Mouse (Mus musculus) c-Kit-positive CD71-negative TER-119-negative erythroid progenitor cells, embryonic 14.5 days (primary cell): ENCODE results near the gene Zfr.

Experiments used
- DNase-seq: peaks from one replicate; pipeline ENCODE4 v3.0.0-alpha.2; 2013; ENCODE audit warnings: low read depth

Zfr gene

GRCm38 (mm10) chr15:12117242-12118092 is at the start of gene Zfr:
Gene Zfr (plus strand): TSS chr15:12117831.
- peak; percentile 72 for DNase-seq

- no peak for DNase-seq
These were observed 49.7 kb upstream of the Zfr start for GRCm38 (mm10) chr15:12067971-12068370.

DNA sequence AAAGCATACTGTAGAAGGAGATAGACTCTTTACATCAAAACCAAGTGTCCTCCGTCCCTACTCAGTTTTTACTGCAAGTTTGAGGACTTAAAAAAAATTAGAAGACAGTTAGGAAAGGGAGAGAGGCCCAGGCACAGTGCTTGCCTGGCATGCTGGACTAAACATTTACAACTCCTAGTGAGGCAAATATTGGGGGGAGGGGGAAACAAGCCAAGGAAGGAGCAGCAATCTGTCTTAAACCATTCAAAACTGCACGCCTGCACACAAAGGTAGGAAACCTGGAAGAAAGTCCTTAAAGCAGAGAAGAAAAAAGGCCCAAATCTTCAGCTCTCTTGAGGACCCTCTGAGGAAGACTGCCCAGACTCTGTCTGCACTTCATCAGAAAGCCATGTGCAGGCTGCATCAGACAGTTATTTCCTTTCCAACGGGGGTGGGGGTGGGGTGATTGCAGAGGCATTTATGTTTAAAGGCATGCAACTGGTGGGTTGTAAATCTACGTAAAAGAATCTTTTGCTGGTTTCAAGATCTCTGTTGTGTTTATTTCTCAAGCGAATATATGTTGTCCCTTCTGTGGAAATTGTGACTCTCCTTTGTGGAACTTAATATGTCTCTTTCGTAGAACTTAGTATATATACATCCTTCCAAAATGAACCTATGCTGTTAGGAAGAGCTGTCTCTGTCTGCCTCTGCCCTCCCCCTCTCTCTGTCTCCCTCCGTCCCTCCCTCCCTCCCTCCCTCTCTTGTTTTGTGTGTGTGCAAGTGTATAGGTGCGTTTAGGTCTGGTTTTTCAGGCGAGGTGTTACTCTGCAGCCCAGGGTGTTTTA is 49.0 kb upstream of the Zfr start:
- DNase-seq = no peak

DNA sequence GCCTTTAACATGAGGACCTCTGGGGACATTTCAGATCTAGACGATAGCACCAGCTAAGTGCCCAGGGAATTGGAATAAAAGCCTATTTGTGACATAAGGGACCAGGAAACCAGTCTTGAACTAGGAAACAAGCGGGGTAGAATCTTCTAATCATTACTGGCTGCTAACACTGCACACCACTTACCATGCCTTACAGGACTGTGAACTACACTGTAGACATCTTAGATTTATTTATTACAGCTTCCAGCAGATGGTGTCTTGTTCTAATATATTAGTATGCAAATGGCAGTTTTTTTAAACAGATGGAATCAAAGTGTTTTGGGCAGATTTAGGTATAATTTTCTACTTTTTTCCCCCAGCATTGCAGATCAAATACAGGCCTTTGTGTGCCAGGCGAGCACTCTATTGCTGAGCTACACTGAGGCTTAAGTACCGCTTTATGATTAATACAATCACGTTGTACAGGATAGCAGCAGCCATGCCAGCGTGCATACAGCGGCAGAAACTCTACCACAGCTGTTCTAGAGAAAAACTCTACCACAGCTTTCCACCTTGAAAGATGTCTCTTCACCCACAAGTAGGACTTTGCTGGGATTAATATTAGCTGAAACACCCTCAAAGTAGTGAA is 44.8 kb upstream of the Zfr start:
- DNase-seq = no peak

GRCm38 (mm10) chr15:12074426-12074825 is 43.2 kb upstream of the Zfr start:
- no peak for DNase-seq

- DNase-seq = no peak
These were observed 35.3 kb upstream of the Zfr start for GRCm38 (mm10) chr15:12082344-12082743.

GRCm38 (mm10) chr15:12084164-12084563 is 33.5 kb upstream of the Zfr start:
- DNase-seq = no peak

DNA sequence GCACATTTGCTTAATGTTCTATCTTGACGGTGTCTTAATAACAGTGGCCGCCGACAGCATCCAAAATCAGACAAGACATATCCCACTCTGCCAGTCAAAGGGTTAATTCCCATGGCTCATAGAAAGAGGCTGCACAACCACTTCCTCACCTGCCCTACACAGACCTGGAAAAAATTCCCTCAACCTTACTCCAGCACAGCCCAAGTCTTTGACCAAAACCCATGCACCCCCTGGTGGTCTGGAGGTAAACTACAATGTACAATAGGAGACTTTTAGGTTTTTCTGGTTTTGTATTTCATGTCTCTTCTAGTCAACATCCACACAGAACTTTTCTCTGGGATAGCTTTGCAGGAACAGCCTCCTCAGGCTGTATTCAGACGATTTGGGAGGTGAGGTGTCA is 32.8 kb upstream of the Zfr start:
- DNase-seq = peak; percentile 26

- no peak for DNase-seq
These were observed 30.0 kb upstream of the Zfr start for GRCm38 (mm10) chr15:12087634-12088033.

- no peak for DNase-seq
These were observed 29.5 kb upstream of the Zfr start for GRCm38 (mm10) chr15:12088091-12088490.

DNA sequence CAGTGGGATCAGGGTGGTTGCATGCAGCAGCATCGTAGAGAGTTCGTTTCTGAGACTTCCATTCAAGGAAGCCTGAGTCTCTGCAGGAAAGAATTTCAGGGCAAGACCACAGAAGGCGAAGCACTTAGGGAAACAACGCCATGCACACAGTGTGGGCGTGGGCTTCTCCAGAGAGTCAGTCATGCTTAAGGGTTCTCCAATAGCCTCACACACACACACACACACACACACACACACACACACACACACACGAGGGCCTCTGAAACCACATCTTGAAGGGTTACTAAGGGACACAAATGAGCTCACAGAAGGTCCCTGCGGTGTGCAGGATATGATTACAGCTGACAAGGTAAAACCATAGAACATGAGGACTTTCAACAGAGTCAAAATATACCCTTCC is 27.5 kb upstream of the Zfr start:
- no peak for DNase-seq

DNA sequence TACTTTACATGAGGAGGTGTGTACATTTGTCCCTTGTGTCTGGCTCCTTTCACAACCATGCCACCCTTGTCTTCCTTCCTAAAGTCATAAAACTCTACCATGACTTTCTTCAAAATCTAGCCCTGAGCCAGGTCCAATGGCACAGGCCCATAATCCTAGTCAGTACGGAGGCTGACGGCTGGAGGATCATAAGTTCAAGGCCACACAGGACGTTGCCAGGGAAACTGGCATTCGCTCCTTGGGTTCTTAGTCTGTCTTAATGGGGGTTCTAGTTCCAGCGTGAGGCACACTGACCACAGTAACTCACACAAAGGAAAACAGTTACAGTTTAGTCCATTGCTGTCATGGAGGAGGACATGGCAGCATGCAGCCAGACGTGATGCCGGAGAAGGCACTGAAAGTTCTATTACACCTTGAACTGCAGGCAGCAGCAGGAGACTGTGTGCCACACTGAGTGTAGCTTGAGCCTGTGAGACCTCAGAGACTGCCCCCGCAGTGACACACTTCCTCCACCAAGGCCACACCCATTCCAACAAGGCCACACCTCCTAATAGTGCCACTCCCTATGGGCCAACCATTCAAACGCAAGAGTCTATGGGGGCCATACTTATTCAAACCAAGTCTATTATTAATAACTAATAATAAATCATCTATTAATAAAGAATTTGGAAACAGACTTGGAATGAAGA is 26.5 kb upstream of the Zfr start:
- no peak for DNase-seq

GRCm38 (mm10) chr15:12091781-12092458 is 25.7 kb upstream of the Zfr start:
- DNase-seq = peak; percentile 38

DNA sequence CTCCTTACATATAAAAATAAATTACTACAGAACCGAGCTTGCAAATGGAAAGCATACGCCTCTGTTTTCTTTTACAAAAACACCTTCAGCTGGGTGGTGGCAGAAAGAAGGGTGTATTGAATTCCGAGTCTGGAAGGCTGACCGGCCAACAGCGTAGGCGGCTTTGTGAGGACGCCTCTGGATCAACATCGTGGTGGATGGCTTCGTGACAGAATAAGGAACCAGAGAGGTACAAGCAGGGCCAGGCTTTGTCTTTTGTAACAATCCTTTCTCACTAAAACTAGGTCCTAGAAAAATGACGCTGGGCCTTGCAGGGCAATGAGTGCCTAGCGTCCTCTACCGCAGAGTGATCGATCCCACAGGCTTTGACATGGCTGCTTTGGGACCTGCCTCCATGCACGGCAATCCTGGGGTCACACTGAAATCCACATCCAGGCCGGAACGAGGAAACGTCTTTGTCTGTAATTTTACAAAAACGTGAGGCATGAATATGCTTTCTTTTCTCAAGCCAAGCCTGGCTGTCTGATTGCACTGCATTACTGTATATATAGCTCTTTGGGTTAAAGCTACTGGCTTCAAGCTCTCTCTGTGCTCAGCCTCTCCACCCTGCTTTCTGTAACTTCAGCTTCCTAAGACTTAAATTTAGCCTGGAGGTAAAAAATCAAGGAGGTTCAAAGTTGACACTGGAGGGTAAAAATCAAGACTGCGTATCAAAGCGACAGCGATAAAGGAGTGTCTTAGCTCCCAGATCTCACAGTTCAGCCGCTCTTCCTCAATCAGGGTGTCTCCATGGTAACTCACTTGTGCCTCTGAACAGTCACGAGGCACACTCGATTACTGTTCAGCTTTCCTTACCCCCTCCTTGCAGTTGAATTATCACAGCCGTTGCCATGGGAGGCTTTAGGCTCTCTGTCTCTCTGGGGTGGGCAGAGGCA is 24.3 kb upstream of the Zfr start:
- no peak for DNase-seq

DNA sequence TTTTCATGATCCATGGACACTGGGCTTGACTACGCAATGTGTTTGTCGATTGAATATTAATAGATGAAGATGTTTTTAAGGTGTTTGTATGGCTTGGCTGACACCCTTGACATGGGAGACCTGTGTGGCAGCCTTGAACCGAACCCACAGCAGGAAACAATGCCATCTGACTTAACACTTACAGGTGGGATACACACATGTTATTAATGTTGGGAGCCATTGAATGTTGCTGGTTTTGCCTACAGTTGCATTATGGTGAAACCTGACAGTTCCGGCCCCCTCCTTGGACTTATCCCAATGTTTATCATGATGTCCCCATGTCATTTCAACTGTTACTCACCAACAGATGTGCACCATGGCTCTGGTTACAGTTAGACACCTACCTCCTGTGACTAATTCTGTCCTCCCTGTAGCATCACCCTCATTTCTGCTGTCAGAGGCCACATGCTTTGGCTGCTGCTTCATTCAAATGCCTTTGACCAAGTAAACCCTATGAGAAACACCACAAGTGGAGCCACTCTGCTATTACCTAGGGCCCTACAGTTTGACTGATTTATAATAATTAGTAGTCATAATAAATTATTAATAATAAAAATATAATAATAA is 23.6 kb upstream of the Zfr start:
- DNase-seq = no peak

GRCm38 (mm10) chr15:12096447-12096846 is 21.2 kb upstream of the Zfr start:
- no peak for DNase-seq

GRCm38 (mm10) chr15:12097344-12097743 is 20.3 kb upstream of the Zfr start:
- DNase-seq = no peak

DNA sequence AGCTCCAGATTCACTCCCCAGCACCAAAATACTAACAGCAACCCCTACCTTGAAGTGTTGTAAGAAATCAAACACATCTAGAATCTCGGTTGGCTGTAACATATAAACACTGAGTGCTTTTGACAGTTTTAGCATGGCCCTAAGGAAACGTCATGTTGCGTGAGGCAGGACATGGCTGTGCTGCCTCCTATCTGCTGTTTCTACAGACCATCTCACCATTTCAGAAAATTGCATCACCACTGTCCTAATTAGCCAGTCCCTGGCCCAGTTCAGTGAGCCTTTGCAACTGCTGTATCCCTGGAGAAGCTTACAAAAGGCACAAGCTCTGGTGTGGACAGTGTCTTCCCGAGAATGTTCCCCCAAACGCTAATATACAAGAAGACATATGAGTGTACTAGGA is 16.7 kb upstream of the Zfr start:
- DNase-seq = no peak

DNA sequence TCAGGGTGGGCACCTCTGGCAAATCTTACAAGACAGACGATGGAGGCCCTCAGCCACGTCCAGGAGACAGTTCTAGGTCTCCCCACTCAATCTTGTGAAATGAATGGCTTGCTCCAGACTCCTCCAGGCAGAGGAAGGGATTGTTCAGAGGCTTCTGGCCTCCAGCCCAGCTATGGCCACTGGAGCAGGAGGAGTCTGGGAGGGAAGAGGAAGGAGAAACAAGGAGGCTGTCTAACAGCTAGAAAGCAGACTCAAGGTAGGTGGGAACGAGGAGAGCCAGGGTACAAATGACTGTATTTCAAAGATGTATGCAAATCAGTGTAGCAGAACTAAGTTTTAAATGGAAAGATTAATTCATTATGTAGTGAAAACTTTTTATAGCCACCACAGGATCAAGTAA is 13.9 kb upstream of the Zfr start:
- no peak for DNase-seq

GRCm38 (mm10) chr15:12104827-12105226 is 12.8 kb upstream of the Zfr start:
- no peak for DNase-seq
